Comparison of ENCODE assay signal across 7 mouse cellular contexts in the genomic region with DNA sequence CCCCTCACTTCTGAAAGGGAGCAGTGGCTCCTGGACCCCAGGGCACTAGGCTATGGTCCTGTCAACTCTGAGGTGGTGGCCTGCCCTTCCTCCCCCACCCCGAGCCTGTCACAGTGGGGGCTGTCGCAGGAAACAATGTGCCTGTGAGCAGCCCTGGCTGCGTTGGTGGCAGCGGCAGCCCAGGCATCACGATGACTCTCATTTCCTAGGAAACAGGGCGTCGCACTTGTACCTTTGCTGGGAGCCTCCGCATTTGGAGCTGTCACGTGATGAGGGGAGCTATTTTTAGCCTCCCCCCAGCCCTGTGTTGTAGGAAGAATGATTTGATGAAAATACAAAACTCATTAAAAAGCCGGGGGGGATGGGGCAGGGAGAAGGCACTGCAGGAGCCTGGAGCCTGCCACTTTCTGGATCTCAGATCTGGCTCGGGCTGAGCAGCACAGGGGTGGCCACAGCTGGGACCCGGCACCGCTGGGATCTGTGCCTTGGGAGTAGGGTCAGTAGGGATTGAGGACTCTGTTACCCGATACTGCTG.
A peak's percentile ranks its signal among the peaks of the same experiment; 100 is the strongest.
DNase-seq lines count a peak whose midpoint lies in the region; ATAC-seq and TF ChIP-seq lines count a peak whose summit lies in the region.

No protein-coding gene starts in this region.

- H3K9me3 ChIP-seq in forebrain, embryonic 11.5 days (ENCODE audit: control insufficient read depth, low read length) = no peaks in the 10 kb centered on the region
- no peaks in the 10 kb centered on the region for H3K9me3 ChIP-seq in hindbrain, embryonic 14.5 days (ENCODE audit: control insufficient read depth, low read length)
- H3K9me3 ChIP-seq in midbrain, embryonic 12.5 days = no peaks in the 10 kb centered on the region

- H3K27ac ChIP-seq in forebrain, embryonic 11.5 days (ENCODE audit: low read depth, low read length) = no peak overlapping the region
- H3K27ac ChIP-seq in hindbrain, embryonic 14.5 days = no peak overlapping the region
- H3K27ac ChIP-seq in midbrain, embryonic 12.5 days (replicated peaks) = no peak overlapping the region

- no peak for TF ChIP-seq CTCF in brain, embryonic 14.5 days (IDR thresholded peaks at IDR 0.05; ENCODE audit: borderline replicate concordance, extremely low read depth, insufficient read depth, insufficient read length)

- ATAC-seq in forebrain, embryonic 11.5 days (replicated peaks; ENCODE audit: low FRiP score) = peak; percentile 67
- peak; percentile 22 for ATAC-seq in hindbrain, embryonic 14.5 days (ENCODE audit: low FRiP score)
- peak; percentile 64 for ATAC-seq in midbrain, embryonic 12.5 days (ENCODE audit: low FRiP score, low read depth)
- ATAC-seq in erythroblast, adult 5-6 weeks (replicated peaks; ENCODE audit: low FRiP score, poor library complexity, severe bottlenecking) = no peak

- H3K27me3 ChIP-seq in forebrain, embryonic 11.5 days (ENCODE audit: control insufficient read depth, insufficient read depth, low read length) = no peaks in the 10 kb centered on the region
- H3K27me3 ChIP-seq in hindbrain, embryonic 14.5 days (ENCODE audit: control insufficient read depth, insufficient read depth, low read length) = peaks cover 31% of the 10 kb centered on the region
- peaks cover 87% of the 10 kb centered on the region for H3K27me3 ChIP-seq in midbrain, embryonic 12.5 days

- H3K36me3 ChIP-seq in forebrain, embryonic 11.5 days (ENCODE audit: control insufficient read depth, insufficient read depth, low read length) = no peaks in the 10 kb centered on the region
- no peaks in the 10 kb centered on the region for H3K36me3 ChIP-seq in hindbrain, embryonic 14.5 days (replicated peaks; ENCODE audit: control insufficient read depth, insufficient read depth)
- H3K36me3 ChIP-seq in midbrain, embryonic 12.5 days = no peaks in the 10 kb centered on the region

- no peak overlapping the region; the same call in 1 of the 2 replicates for H3K4me2 ChIP-seq in forebrain, embryonic 11.5 days (ENCODE audit: low read depth, low read length, severe bottlenecking)
- H3K4me2 ChIP-seq in hindbrain, embryonic 14.5 days (replicated peaks) = peak overlapping the region; percentile 11
- H3K4me2 ChIP-seq in midbrain, embryonic 12.5 days (replicated peaks) = peak overlapping the region; percentile 22

- WGBS in forebrain, embryonic 11.5 days = 3% methylated on average over 14 of the region's 14 CpGs
- WGBS in hindbrain, embryonic 14.5 days = 1% methylated on average over 14 of the region's 14 CpGs
- 3% methylated on average over 14 of the region's 14 CpGs for WGBS in midbrain, embryonic 12.5 days

- H3K9ac ChIP-seq in forebrain, embryonic 11.5 days (ENCODE audit: low read length) = no peak overlapping the region
- H3K9ac ChIP-seq in hindbrain, embryonic 14.5 days = peak overlapping the region; percentile 6; the same call in 1 of the 2 replicates
- 0 out of 2 replicates have a peak overlapping the region, but pooled peaks have one; percentile 41 for H3K9ac ChIP-seq in midbrain, embryonic 12.5 days (replicated peaks)

- no peak overlapping the region for H3K4me3 ChIP-seq in forebrain, embryonic 11.5 days (ENCODE audit: low read depth, low read length)
- H3K4me3 ChIP-seq in hindbrain, embryonic 14.5 days (replicated peaks; ENCODE audit: low read length) = no peak overlapping the region
- no peak overlapping the region for H3K4me3 ChIP-seq in midbrain, embryonic 12.5 days

- peak; percentile 89 for DNase-seq in brain, embryonic 14.5 days (ENCODE audit: low read depth)
- no peak for DNase-seq in forebrain, embryonic 11.5 days (ENCODE audit: low spot score)
- peak; percentile 53 for DNase-seq in hindbrain, embryonic 14.5 days (ENCODE audit: low spot score)
- DNase-seq in layer of hippocampus, postnatal 25 days (ENCODE audit: extremely low spot score in 1 of 2, low spot score in 1 of 2) = peak; percentile 35 to 36
- DNase-seq in thymus, adult 18-20 months = no peak

- H3K4me1 ChIP-seq in forebrain, embryonic 11.5 days (replicated peaks; ENCODE audit: control insufficient read depth, insufficient read depth, low read length) = peaks cover 5% of the 10 kb centered on the region; the same call in 1 of the 2 replicates
- H3K4me1 ChIP-seq in hindbrain, embryonic 14.5 days (replicated peaks; ENCODE audit: control insufficient read depth, insufficient read depth, low read length) = peaks cover 20% of the 10 kb centered on the region
- H3K4me1 ChIP-seq in midbrain, embryonic 12.5 days = peaks cover 25% of the 10 kb centered on the region

- no peak for TF ChIP-seq POLR2A in brain, embryonic 14.5 days (IDR thresholded peaks at IDR 0.05; ENCODE audit: borderline replicate concordance, extremely low read depth, insufficient read depth, insufficient read length, poor library complexity, severe bottlenecking)

Comparison
In these comparisons a context has a peak if more than half of its experiments do, and no peak if none do; other contexts are left out.
1. DNase-seq: peak in brain, embryonic 14.5 days (single experiment), hindbrain, embryonic 14.5 days (single experiment) and layer of hippocampus, postnatal 25 days (2 of 2); none in forebrain, embryonic 11.5 days (single experiment) and thymus, adult 18-20 months (0 of 2).